Mouse (Mus musculus): ENCODE measurements around the gene Gm29776. TPM values are rescaled to one million over a fixed set of nuclear protein-coding genes. Genes with fewer than 3 reads are reported as not detected.
A peak's percentile ranks its signal among the peaks of the same experiment; 100 is the strongest.

Gene Gm29776
- total and polyA plus RNA-seq, 2 experiments, result not detected

DNA sequence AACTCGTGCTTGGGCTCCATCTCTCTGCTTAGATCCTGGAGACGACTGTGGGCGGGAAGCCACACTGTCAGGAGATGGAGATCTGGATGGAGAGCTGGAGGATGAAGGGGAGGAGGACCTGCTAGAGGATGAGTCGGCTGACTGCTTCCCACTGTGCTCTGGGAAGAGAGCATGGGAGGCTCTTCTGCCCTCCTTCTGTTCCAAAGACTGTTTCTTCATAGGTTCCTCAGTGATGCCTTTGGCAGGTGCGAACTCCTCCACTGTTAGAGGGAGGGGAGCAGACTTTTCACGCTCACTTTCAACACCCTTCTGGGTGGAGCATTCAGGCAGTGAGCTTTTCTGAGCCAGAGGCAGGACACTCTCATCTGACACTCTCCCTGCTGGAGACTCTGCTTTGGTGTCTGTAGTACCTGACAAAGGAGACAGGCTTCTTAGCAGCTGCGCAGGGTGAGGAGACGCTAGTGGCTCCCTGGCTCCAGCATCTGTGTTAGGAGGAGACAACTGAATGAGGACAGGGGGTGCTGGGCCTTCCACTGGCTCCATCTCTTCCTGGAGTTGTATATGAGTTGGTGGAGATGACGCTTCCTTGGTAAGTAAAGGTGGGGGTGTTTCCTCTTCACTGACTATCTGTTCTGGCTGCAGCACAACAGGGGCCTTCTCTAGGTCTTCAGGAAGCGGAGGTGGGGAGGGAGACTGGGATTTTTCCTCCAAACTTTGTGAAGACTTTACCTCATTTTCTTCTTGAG, 34.0 kb downstream of the Gm29776 start:
- DNase-seq (ENCODE audit: extremely low read depth, low read depth, low spot score), result no peak
- WGBS, result 90% methylated on average over 10 of the region's 10 CpGs
- no peak overlapping the region for H3K4me3 ChIP-seq (ENCODE audit: insufficient read depth, low read depth, low read length)
- H3K27me3 ChIP-seq (ENCODE audit: control insufficient read depth, insufficient read depth, low read length), result no peaks in the 10 kb centered on the region
- peaks cover 5% of the 10 kb centered on the region; the same call in 1 of the 2 replicates for H3K79me2 ChIP-seq (ENCODE audit: control insufficient read depth, insufficient read depth, low read length)
- peaks cover 72% of the 10 kb centered on the region for H3K36me3 ChIP-seq (ENCODE audit: control insufficient read depth, insufficient read depth, low read length)
- H3K9ac ChIP-seq (ENCODE audit: low read depth, low read length), result no peak overlapping the region
- no peak overlapping the region for H3K27ac ChIP-seq (replicated peaks; ENCODE audit: insufficient read depth, low read depth, low read length)
- TF ChIP-seq POLR2A (IDR thresholded peaks at IDR 0.05; ENCODE audit: extremely low read depth, insufficient read depth, low read length) (no peak), CTCF (IDR thresholded peaks at IDR 0.05; ENCODE audit: low read depth, low read length) (no peak)
- H3K4me1 ChIP-seq (ENCODE audit: control insufficient read depth, insufficient read depth, low read length), result no peaks in the 10 kb centered on the region

DNA sequence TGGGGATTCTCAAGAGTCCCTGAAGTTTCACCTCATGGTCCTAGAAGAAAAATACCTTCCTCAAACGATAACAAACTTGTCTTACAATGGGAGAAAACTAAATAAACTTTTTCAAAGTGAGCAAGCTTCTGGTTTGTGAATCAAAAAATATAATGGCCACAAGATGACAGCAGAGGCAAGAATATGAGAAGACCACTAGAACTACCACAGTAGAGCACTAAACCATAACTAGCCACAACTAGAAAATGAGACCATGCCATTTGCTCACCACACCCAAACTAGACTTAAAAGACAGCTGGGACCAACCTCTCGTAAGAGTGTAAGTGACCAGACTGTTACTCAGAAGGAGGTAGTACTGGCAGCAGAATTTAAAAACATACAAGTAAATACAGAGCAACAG, 38.6 kb downstream of the Gm29776 start:
- peaks cover 83% of the 10 kb centered on the region for H3K36me3 ChIP-seq (ENCODE audit: control insufficient read depth, insufficient read depth, low read length)
- H3K27me3 ChIP-seq (ENCODE audit: control insufficient read depth, insufficient read depth, low read length), result no peaks in the 10 kb centered on the region
- no peaks in the 10 kb centered on the region for H3K4me1 ChIP-seq (ENCODE audit: control insufficient read depth, insufficient read depth, low read length)
- no peak overlapping the region for H3K27ac ChIP-seq (replicated peaks; ENCODE audit: insufficient read depth, low read depth, low read length)
- TF ChIP-seq CTCF (IDR thresholded peaks at IDR 0.05; ENCODE audit: low read depth, low read length) (no peak), POLR2A (IDR thresholded peaks at IDR 0.05; ENCODE audit: extremely low read depth, insufficient read depth, low read length) (no peak)
- WGBS, result 97% methylated on average over 2 of the region's 2 CpGs
- no peak overlapping the region for H3K9ac ChIP-seq (ENCODE audit: low read depth, low read length)
- no peak overlapping the region for H3K4me3 ChIP-seq (ENCODE audit: insufficient read depth, low read depth, low read length)
- DNase-seq (ENCODE audit: extremely low read depth, low read depth, low spot score), result no peak
- peaks cover 5% of the 10 kb centered on the region; the same call in 1 of the 2 replicates for H3K79me2 ChIP-seq (ENCODE audit: control insufficient read depth, insufficient read depth, low read length)

DNA sequence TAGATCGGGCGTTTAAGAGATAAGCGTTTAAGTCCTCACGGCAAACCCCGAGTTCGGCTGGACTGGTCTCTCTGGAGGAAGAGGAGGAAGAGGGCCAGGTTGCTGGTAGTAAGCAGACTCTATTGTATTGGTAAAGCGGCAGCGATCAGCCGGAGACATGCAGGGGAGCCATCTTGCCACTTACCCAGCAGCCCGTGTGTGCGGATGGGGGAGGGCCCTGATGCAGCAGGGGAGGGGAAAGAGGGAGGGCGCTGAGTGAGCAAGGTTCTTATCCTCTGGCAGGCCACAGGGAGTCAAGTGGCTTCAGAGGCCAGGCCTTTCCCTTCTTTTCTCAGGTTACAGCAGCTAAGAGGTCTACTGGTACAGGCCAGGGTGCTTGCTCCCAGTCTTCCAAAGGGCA, 45.1 kb downstream of the Gm29776 start:
- H3K4me1 ChIP-seq (ENCODE audit: control insufficient read depth, insufficient read depth, low read length), result peaks cover 6% of the 10 kb centered on the region
- H3K9ac ChIP-seq (ENCODE audit: low read depth, low read length), result peak overlapping the region; percentile 78
- peaks cover 51% of the 10 kb centered on the region for H3K36me3 ChIP-seq (ENCODE audit: control insufficient read depth, insufficient read depth, low read length)
- peak overlapping the region; percentile 54 for H3K4me3 ChIP-seq (ENCODE audit: insufficient read depth, low read depth, low read length)
- DNase-seq (ENCODE audit: extremely low read depth, low read depth, low spot score), result peak; percentile 85
- peaks cover 4% of the 10 kb centered on the region; the same call in 1 of the 2 replicates for H3K79me2 ChIP-seq (ENCODE audit: control insufficient read depth, insufficient read depth, low read length)
- no peaks in the 10 kb centered on the region for H3K27me3 ChIP-seq (ENCODE audit: control insufficient read depth, insufficient read depth, low read length)
- WGBS, result 1% methylated on average over 12 of the region's 12 CpGs
- H3K27ac ChIP-seq (replicated peaks; ENCODE audit: insufficient read depth, low read depth, low read length), result peak overlapping the region; percentile 43
- TF ChIP-seq POLR2A (IDR thresholded peaks at IDR 0.05; ENCODE audit: extremely low read depth, insufficient read depth, low read length) (no peak), CTCF (IDR thresholded peaks at IDR 0.05; ENCODE audit: low read depth, low read length) (no peak)

DNA sequence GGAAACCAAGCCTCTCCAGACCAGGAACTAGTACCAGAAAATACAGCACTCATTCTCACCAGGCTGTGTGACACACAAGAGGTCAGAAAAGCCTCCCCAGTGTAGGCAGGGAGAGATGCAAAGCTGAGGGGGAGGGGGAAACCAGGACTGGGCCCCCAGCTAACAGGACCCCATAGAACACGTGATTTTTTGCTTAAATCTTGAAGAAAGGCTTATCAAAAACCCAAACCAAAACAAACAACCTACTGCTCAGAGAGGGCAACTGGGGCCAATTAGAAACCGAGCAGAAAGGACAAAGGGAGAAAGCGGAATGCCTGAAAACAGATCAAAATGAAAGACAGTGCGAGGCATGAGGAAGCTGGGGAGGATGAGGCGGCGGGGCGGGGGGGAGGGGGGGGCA, 45.8 kb downstream of the Gm29776 start:
- H3K27ac ChIP-seq (replicated peaks; ENCODE audit: insufficient read depth, low read depth, low read length), result no peak overlapping the region
- 6% methylated on average over 7 of the region's 7 CpGs for WGBS
- H3K9ac ChIP-seq (ENCODE audit: low read depth, low read length), result peak overlapping the region; percentile 14; the same call in 1 of the 2 replicates
- peaks cover 48% of the 10 kb centered on the region for H3K36me3 ChIP-seq (ENCODE audit: control insufficient read depth, insufficient read depth, low read length)
- TF ChIP-seq POLR2A (IDR thresholded peaks at IDR 0.05; ENCODE audit: extremely low read depth, insufficient read depth, low read length) (no peak), CTCF (IDR thresholded peaks at IDR 0.05; ENCODE audit: low read depth, low read length) (no peak)
- H3K4me1 ChIP-seq (ENCODE audit: control insufficient read depth, insufficient read depth, low read length), result peaks cover 6% of the 10 kb centered on the region
- no peak for DNase-seq (ENCODE audit: extremely low read depth, low read depth, low spot score)
- H3K79me2 ChIP-seq (ENCODE audit: control insufficient read depth, insufficient read depth, low read length), result peaks cover 4% of the 10 kb centered on the region; the same call in 1 of the 2 replicates
- H3K4me3 ChIP-seq (ENCODE audit: insufficient read depth, low read depth, low read length), result peak overlapping the region; percentile 54
- H3K27me3 ChIP-seq (ENCODE audit: control insufficient read depth, insufficient read depth, low read length), result no peaks in the 10 kb centered on the region

DNA sequence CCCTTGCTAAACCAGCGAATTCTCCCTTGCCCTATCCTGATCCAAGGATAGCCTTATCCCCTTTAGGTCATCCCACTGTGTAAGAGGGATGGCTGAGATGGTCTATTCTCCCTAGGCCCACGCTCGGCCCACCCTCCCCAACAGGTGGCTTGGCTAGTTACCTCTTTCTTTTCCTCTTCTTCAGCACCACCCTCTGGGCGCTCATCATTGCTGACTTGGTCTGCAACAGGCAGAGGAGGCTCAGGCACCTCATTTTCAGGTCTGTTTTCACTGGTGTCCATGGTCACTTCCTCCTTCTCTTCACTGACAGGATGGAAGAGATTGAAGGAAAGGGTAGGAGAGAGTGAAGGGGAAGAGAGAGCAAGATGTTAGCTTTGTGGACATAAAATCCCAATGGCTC, 47.1 kb downstream of the Gm29776 start:
- Histone ChIP-seq H3K27me3 (ENCODE audit: control insufficient read depth, insufficient read depth, low read length) (no peaks in the 10 kb centered on the region), H3K4me3 (ENCODE audit: insufficient read depth, low read depth, low read length) (no peak overlapping the region), H3K36me3 (ENCODE audit: control insufficient read depth, insufficient read depth, low read length) (peaks cover 50% of the 10 kb centered on the region), H3K79me2 (ENCODE audit: control insufficient read depth, insufficient read depth, low read length) (peaks cover 4% of the 10 kb centered on the region; the same call in 1 of the 2 replicates), H3K9ac (ENCODE audit: low read depth, low read length) (no peak overlapping the region), H3K4me1 (ENCODE audit: control insufficient read depth, insufficient read depth, low read length) (peaks cover 6% of the 10 kb centered on the region), H3K27ac (replicated peaks; ENCODE audit: insufficient read depth, low read depth, low read length) (no peak overlapping the region)
- WGBS, result 76% methylated on average over 4 of the region's 4 CpGs
- no peak for DNase-seq (ENCODE audit: extremely low read depth, low read depth, low spot score)
- TF ChIP-seq POLR2A (IDR thresholded peaks at IDR 0.05; ENCODE audit: extremely low read depth, insufficient read depth, low read length) (no peak), CTCF (IDR thresholded peaks at IDR 0.05; ENCODE audit: low read depth, low read length) (no peak)
